Mouse (Mus musculus): ENCODE results near the gene Dtnb.

Gene Dtnb

DNA sequence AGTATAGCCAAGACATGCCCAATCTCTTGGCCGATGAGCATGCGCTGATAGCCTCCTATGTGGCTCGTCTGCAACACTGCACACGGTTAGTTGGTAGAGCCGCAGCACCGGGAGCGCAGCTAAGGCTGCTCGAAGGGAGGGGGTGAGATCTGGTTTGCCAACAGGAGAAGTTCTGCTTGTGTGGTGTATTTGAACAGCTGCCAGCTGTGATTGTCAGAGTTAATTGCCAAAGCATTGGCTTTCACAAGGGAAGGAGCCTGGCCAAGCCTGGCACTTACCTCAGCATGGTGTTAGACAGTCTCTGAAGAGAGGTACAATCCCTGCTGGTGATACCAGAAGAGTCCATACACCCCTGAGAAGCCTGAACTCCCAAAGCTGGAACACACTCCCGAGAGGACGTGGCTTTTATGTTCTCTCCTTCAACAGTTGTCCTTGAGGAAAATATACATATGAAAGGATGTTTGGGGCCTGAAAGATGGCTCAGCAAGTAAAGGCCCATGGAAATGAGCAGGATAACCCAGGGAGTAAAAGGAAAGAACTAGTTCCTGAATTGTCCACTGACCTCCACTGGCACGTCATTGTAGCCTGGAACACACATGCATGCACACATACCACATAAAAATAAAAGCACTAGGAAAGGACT, 160.6 kb downstream of the Dtnb start:
- peak; percentile 68 for DNase-seq (ENCODE audit: inconsistent ontology term)

- DNase-seq (ENCODE audit: inconsistent ontology term): no peak
Observed at GRCm38 (mm10) chr12:3733328-3733727, 161.1 kb downstream of the Dtnb start.

DNA sequence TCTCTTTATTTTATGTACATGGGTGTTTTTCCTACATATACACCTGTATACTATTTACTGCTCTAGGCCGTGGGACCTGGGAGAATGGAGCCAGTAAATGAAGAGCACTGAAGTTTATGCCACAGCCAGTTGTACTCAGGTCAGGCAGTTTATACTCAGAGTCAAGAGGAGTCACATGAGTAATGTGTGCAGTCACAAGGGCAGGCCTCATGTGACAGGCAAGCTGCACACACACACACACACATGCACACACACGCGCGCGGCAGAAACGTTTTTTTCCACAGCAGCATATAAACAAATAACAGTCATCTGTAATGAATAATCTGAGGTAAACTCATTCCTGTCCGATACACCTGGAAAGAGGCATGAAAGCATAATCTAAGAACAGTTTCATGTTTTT, 164.8 kb downstream of the Dtnb start:
- DNase-seq (ENCODE audit: inconsistent ontology term): no peak

DNA sequence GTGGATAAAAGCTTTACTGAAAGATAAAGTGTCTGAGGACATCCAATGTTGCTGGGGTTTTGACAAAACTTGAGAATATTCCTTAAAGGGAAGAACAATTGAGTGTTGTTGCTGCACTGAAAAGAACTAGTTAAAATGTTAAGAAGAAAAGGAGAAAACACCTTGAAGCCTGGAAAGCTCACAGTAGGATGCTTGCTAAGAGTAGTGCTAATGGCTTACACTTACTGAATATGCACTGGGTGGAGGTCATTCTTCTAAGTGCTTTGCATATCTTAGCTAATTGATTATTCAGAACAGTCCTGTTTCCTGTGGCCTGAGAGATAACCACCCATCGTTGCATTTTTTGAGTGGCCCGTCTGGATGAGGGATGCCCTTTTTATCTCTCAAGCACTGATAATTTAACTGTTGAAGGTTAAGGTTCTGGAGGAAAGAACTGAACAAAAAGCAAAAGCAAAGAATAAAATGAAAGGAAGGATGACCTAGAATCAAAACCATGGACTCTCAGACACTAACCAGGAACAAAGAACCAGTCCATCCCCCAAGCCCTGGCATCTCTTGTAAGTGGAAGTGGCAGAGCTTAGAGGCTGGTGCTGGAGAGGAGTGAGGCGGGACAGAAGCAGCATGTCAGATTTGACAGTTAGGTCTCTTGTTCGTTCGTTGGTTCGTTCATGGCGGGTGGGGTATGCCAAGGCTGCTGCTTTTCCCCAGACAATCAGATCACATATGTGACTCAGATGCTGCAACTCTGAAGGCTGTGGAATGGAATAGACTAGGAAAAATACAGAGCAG, 166.8 kb downstream of the Dtnb start:
- DNase-seq (ENCODE audit: inconsistent ontology term): peak; percentile 18

GRCm38 (mm10) chr12:3739749-3740704, 167.8 kb downstream of the Dtnb start:
- DNase-seq (ENCODE audit: inconsistent ontology term): no peak

GRCm38 (mm10) chr12:3740705-3741081, 168.5 kb downstream of the Dtnb start:
- no peak for DNase-seq (ENCODE audit: inconsistent ontology term)

DNA sequence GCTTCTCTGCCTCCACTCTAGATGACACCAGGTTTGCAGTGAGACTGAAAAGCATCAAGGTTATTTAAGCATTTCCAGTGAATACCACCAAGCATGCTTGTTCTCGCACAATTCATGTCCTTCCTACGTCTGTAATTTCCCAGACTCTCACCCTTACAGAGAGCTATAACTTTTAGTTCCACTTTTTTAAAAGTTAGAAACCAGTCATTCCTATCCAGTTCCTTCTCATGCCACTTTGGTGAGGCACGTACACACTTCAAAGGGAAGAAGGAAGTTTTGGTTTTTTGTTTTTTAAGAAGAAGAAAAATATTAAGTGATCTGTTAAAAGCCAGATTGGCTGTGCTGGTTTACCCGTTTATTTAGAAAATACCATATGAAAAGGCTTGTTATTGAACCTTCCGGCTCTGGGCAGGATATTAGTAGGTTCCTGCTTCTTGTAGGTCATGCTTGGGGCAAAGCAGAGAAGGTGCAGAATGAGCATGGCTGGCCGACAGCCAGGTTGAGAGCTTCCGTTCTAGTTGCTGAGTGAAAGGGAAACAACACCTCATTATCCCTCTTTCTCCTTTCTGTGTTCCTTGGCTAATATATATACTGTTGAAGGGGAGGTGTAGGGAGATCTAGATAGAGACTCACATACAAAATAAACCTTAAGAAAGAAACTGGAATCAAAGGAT, 173.4 kb downstream of the Dtnb start:
- DNase-seq (ENCODE audit: inconsistent ontology term): no peak

- DNase-seq (ENCODE audit: inconsistent ontology term): no peak
Observed at GRCm38 (mm10) chr12:3746369-3746768, 174.2 kb downstream of the Dtnb start.

- DNase-seq (ENCODE audit: inconsistent ontology term): no peak
Observed at GRCm38 (mm10) chr12:3747583-3747982, 175.4 kb downstream of the Dtnb start.

- no peak for DNase-seq (ENCODE audit: inconsistent ontology term)
Observed at GRCm38 (mm10) chr12:3755522-3755921, 183.3 kb downstream of the Dtnb start.

DNA sequence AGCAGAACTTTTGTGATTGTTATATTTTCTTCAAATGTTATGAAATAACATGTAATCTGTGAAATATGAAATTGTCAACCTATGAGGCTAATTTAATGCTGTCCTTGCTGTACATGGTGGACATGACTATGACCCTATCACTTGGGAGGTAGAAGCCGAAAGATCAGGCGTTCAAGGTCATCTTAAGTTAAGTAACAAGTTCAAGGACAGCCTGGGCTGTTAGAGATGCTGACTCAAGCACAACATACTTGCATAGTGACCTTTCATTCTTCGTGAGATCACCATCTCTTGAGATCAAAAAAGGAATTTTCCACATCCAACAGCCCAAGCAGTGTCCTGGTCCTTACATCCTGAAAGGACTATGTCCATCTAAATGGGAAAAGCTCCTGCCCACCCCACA, 184.0 kb downstream of the Dtnb start:
- DNase-seq (ENCODE audit: inconsistent ontology term): no peak

GRCm38 (mm10) chr12:3758127-3758526, 185.9 kb downstream of the Dtnb start:
- no peak for DNase-seq (ENCODE audit: inconsistent ontology term)

- no peak for DNase-seq (ENCODE audit: inconsistent ontology term)
Observed at GRCm38 (mm10) chr12:3759419-3759818, 187.2 kb downstream of the Dtnb start.

DNA sequence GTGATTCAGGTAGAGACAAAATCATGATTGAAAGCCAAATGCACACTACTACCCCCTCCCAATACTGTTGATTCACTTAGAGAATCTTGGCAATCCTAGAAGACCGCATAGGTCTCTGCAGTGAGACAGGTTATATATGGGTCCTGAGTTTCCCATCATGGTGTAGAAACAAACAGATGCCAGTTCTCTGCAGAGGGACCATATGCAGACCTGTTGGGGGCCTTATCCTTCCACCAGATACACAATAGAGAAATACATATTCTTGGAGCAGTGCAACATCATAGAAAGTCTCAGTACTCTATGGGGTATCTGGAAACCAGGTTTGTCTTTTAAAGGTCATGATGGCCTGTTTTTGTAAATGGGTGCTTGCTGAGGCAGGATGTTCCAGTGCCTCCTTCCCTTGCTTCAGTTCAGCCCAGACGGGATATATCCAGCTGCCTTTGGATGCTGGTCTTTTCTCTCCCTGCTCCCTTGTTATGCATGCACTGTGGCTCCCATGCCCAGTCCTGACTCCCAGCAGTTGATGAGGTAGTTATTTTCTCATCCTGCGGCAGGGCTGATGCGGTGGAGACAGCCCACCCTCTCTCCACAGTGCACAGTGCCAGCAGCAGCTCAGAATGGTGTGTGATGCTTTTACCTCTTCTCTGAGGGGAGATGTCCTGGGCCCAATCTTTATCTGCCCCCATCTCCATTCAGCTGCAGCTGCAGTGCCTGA, 188.9 kb downstream of the Dtnb start:
- DNase-seq (ENCODE audit: inconsistent ontology term): no peak

DNA sequence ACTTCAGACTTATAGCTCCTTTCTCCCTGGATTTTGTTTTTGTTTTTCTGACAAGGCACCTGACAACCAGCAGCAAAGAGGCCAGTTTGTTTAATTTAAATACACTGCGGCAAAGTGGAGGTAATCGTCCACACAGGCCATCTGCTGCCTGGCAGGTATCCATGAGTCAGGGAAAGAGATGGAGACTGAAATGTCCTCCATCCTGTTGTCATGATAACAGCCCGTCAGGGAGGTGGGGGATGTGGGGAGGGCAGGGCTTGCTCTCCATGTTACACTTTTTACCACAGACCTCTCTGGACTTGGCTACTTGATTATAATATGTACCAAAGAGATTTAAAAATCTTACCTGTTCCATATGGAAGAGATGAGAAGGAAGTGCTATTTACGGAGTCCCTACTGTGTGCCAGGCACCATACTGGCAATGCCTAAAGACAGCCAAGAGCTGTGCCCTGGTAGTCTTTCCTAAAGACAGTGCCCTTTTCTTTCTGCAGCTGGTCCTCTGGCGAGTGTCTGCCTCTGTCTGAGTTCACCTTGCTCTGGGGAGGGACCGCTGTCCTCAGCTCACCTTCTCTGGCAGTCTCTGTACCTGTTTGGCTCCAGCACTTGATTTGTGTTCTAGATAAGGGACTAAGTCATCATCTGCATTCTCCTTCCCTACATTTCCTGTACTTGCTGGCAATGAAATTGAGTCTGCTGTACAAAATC, 189.6 kb downstream of the Dtnb start:
- no peak for DNase-seq (ENCODE audit: inconsistent ontology term)

DNA sequence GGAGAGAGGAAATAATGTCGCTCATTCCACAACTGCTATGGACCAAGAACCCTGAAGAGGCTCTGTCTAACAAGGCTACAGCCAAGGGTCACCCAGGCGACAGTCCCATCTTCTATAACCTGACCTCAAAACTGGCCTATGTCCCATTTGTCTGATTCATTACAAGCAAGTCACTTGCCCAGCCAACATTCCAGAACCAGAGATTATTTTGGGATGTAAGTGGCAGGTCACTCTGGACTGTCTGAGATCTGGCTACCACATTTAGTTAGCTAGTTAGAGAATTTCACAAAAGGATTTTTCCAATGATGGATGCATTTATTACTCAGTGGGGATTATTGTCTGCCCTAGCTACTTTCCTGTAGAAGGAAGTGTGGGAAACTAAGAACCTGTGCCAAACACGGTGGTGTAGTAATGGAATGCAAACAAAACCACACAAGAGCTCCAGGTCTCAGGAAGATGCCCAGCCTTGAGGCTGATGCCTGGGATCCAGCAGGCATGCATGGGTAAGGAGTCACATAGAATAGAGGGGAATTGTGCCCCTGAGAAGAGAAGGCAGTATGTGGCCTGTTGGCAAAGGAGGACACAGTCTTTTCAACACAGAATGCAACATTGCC, 192.1 kb downstream of the Dtnb start:
- DNase-seq (ENCODE audit: inconsistent ontology term): peak; percentile 97

- DNase-seq (ENCODE audit: inconsistent ontology term): peak; percentile 32
Observed at GRCm38 (mm10) chr12:3767360-3767759, 195.2 kb downstream of the Dtnb start.

GRCm38 (mm10) chr12:3768391-3768790, 196.2 kb downstream of the Dtnb start:
- no peak for DNase-seq (ENCODE audit: inconsistent ontology term)

DNA sequence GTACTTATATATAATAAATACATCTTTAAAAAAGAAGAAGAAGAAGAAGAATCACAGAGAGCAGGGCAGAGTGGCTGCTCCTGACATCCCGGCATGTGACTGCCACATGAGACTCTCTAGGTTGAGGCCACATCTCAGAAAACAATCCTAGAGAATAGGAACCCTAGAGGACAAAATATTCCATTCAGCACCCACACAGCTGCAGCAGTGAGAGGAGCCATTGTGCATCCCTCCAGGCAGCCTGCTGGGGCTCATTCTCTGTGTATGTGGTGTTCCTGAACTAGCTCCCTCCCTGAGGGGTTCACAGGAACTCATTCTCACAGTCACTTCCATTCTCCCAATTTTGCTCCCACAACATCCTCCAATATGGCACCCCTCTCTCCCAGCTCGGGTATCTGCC, 198.4 kb downstream of the Dtnb start:
- no peak for DNase-seq (ENCODE audit: inconsistent ontology term)

DNA sequence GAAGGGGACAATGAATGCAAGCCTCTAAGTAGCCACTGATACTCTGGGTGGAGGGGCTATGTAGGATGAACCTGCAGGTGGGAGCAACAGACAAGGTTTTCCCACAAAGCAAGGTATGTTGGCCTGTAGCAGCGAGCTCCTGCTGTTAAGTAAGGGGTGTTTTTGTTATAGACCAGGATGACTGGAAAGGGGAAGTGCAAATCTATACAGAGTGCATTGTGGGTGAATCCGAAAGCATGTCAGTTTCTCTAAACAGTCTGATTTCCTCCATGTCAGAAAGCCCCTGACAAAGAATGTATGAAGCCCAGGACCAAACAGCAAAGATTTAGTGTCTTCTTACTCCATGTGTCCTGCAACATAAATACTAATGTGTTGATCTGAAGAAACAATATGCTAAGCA, 198.9 kb downstream of the Dtnb start:
- no peak for DNase-seq (ENCODE audit: inconsistent ontology term)

All from Muller cell, postnatal 12 days (primary cell).